Mouse (Mus musculus) C2C12 (cell line): ENCODE results near the gene Myo3a. TPM values are rescaled to one million over a fixed set of nuclear protein-coding genes. Genes with fewer than 3 reads are reported as not detected.

Experiments used
- H3K27me3 ChIP-seq: one replicate; pipeline ENCODE4 v1.6.1; 2011; ENCODE audit not compliant: control insufficient read depth, insufficient read depth, insufficient read length
- H3K36me3 ChIP-seq: one replicate; pipeline ENCODE4 v1.6.1; 2011; ENCODE audit not compliant: control insufficient read depth, insufficient read depth
- H3K4me3 ChIP-seq: one replicate; pipeline ENCODE4 v1.5.1; 2011; ENCODE audit warnings: mild to moderate bottlenecking, control low read depth; ENCODE audit not compliant: poor library complexity, insufficient read depth, severe bottlenecking
- H3K79me2 ChIP-seq: one replicate; pipeline ENCODE4 v1.6.1; 2011; ENCODE audit not compliant: control insufficient read depth, insufficient read depth
- H3K79me3 ChIP-seq: one replicate; pipeline ENCODE4 v1.6.1; 2011; ENCODE audit warnings: low read depth, control low read depth
- H3ac ChIP-seq: one replicate; pipeline ENCODE3; 2011; ENCODE audit warnings: low read depth; ENCODE audit not compliant: control insufficient read depth, insufficient read length
- CEBPB ChIP-seq: IDR thresholded peaks from one replicate; pipeline ENCODE4 v1.6.1; 2011; ENCODE audit warnings: low read depth, mild to moderate bottlenecking, control low read depth, moderate library complexity
- CTCF ChIP-seq: IDR thresholded peaks from one replicate; pipeline ENCODE4 v1.5.1; 2011; ENCODE audit not compliant: control insufficient read depth, insufficient read depth, insufficient read length
- FOSL1 ChIP-seq: IDR thresholded peaks from one replicate; pipeline ENCODE4 v1.8.0; 2011; ENCODE audit warnings: mild to moderate bottlenecking, low read length; ENCODE audit not compliant: poor library complexity, insufficient read depth, severe bottlenecking
- MAX ChIP-seq: IDR thresholded peaks from one replicate; pipeline ENCODE4 v1.6.1; 2011; ENCODE audit warnings: mild to moderate bottlenecking, control low read depth
- MYOD1 ChIP-seq: IDR thresholded peaks from one replicate; pipeline ENCODE4 v1.6.1; 2011; ENCODE audit warnings: low read depth; ENCODE audit not compliant: control insufficient read depth, insufficient read length
- MYOG ChIP-seq: IDR thresholded peaks from one replicate; pipeline ENCODE4 v1.6.1; 2011; ENCODE audit not compliant: control insufficient read depth, insufficient read length; ENCODE audit errors: extremely low read depth
- USF1 ChIP-seq: IDR thresholded peaks from one replicate; pipeline ENCODE4 v1.6.1; 2011; ENCODE audit warnings: low read depth, mild to moderate bottlenecking, control low read depth, moderate library complexity
- long read RNA-seq, 2 experiments: library from polyadenylated mRNA; unstranded; transcript quantifications; one replicate each; pipeline ENCODE4 v2.0.0; 2019 to 2020
- polyA plus RNA-seq: library from polyadenylated mRNA; unstranded; fragments of >200 nt; fragmentation: generic; extraction: Trizol; gene quantifications from one replicate; pipeline ENCODE4 v1.2.1, GENCODE M21; 2012; ENCODE audit warnings: missing spikeins

The Myo3a gene
- polyA plus RNA-seq, result not detected
- long read RNA-seq, experiment 1, result 0 reads
- long read RNA-seq, experiment 2, result 0 reads

- H3K79me2 ChIP-seq, result no peaks in the 10 kb centered on the region
- no peak within 1 kb of the TSS for H3ac ChIP-seq
- no peaks in the 10 kb centered on the region for H3K36me3 ChIP-seq
- no peak for TF ChIP-seq MAX
- TF ChIP-seq USF1, result no peak
- no peak for TF ChIP-seq MYOG
- TF ChIP-seq CTCF, result no peak
- no peaks in the 10 kb centered on the region for H3K27me3 ChIP-seq
- no peak within 1 kb of the TSS for H3K4me3 ChIP-seq
- no peaks in the 10 kb centered on the region for H3K79me3 ChIP-seq
Measured at GRCm38 (mm10) chr2:22227308-22227707, at the start of gene Myo3a. TSS of gene Myo3a (plus strand) at chr2:22227503.

DNA sequence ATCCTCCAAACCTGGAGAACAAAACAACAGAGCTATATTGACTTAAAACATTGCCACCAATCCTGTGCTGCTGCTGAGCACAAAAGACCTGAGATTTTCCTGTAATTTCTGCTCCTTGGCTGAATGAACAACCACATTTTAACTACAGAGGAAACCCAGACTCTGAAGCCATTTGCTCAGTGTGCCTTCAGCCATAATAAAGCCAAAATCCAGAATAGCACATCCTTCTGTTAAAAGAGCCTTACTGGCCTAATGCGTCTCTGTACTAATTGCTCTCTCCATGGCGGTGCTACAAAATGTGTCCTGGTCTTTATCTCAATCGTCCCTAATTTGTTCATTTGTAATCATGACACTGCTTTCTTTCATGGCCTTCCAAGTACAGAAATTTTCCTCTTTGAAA lies 23.2 kb downstream of the Myo3a start:
- H3K36me3 ChIP-seq, result no peaks in the 10 kb centered on the region
- no peaks in the 10 kb centered on the region for H3K79me2 ChIP-seq
- no peaks in the 10 kb centered on the region for H3K27me3 ChIP-seq
- no peak overlapping the region for H3K4me3 ChIP-seq
- H3K79me3 ChIP-seq, result no peaks in the 10 kb centered on the region
- no peak for TF ChIP-seq MAX
- no peak for TF ChIP-seq USF1
- no peak overlapping the region for H3ac ChIP-seq

GRCm38 (mm10) chr2:22251045-22251444 lies 23.7 kb downstream of the Myo3a start:
- H3K4me3 ChIP-seq, result no peak overlapping the region
- H3K79me3 ChIP-seq, result no peaks in the 10 kb centered on the region
- no peak overlapping the region for H3ac ChIP-seq
- H3K79me2 ChIP-seq, result no peaks in the 10 kb centered on the region
- no peaks in the 10 kb centered on the region for H3K36me3 ChIP-seq
- H3K27me3 ChIP-seq, result no peaks in the 10 kb centered on the region
- TF ChIP-seq CTCF (no peak), USF1 (no peak), MYOG (no peak), MAX (no peak), CEBPB (no peak), FOSL1 (no peak), MYOD1 (no peak)

DNA sequence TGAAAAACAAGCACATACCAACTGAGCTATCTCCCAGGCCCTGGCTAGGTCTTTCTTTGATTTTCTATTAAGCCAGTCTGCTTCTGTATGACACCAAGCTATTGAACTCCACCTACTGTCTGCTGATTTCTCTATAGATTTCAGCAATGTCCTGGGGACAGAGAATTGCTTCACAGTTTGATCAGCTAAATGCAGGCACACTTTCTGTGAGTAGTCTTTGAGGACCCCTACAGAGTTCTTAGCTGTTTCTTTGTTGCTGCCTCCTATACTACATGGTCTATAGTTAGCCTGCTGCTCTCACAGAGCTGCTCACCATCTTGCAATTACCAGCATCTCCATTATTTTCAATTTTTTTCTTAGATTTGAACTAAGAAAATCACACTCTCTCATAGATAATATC lies 28.3 kb downstream of the Myo3a start:
- TF ChIP-seq CEBPB (no peak), FOSL1 (no peak), USF1 (no peak), MYOD1 (no peak), MYOG (no peak), CTCF (no peak), MAX (no peak)
- H3K27me3 ChIP-seq, result no peaks in the 10 kb centered on the region
- no peak overlapping the region for H3K4me3 ChIP-seq
- no peaks in the 10 kb centered on the region for H3K79me3 ChIP-seq
- no peak overlapping the region for H3ac ChIP-seq
- no peaks in the 10 kb centered on the region for H3K79me2 ChIP-seq
- no peaks in the 10 kb centered on the region for H3K36me3 ChIP-seq

GRCm38 (mm10) chr2:22271555-22271954 lies 44.3 kb downstream of the Myo3a start:
- H3K36me3 ChIP-seq, result no peaks in the 10 kb centered on the region
- H3K79me3 ChIP-seq, result no peaks in the 10 kb centered on the region

GRCm38 (mm10) chr2:22285366-22285765 lies 58.1 kb downstream of the Myo3a start:
- TF ChIP-seq MAX (no peak), USF1 (no peak), FOSL1 (no peak), MYOD1 (no peak), CEBPB (no peak), MYOG (no peak), CTCF (no peak)
- H3K36me3 ChIP-seq, result no peaks in the 10 kb centered on the region
- no peaks in the 10 kb centered on the region for H3K79me2 ChIP-seq
- no peaks in the 10 kb centered on the region for H3K79me3 ChIP-seq
- no peak overlapping the region for H3ac ChIP-seq
- no peaks in the 10 kb centered on the region for H3K27me3 ChIP-seq
- no peak overlapping the region for H3K4me3 ChIP-seq

More at GRCm38 (mm10) chr2:22271555-22271954, 44.3 kb downstream of the Myo3a start:
- TF ChIP-seq MYOG (no peak), MAX (no peak), FOSL1 (no peak)
- Histone ChIP-seq H3ac (no peak overlapping the region), H3K27me3 (no peaks in the 10 kb centered on the region), H3K79me2 (no peaks in the 10 kb centered on the region), H3K4me3 (no peak overlapping the region)
